Mouse (Mus musculus) cerebellum, adult (tissue): ENCODE data around the gene Gm17727.
"Not testable (repeated sequence)": the region's sequence is repeated elsewhere in the genome, so short reads cannot be mapped to it uniquely, and the experiment has no call there.

ENCODE experiments used
- ATAC-seq: cut with Nextera tagmentation; 2 replicates; pipeline ENCODE4 v1.9.2; 2017; ENCODE audit warnings: mild to moderate bottlenecking, moderate library complexity, mixed read lengths; ENCODE audit not compliant: insufficient number of reproducible peaks, low FRiP score, low TSS enrichment

Gm17727 gene

DNA sequence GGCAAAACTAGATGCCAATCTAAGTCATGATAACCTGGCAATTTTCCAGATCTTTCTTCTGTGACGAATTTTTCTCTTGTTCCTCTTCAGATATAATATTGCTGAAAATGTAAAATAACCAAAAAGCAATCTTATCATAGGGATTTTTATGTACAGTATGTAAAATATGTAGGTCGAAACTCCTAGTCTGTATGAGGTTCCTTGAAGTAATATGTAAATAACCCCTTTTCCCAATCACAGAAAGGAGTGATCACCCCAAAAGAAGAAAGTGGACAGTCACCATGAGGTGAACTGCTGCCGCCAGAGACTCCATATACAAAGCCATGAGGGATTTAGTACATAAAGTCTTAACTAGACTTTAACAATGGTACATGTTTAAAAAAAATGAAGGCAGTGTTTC lies at the start of gene Gm17727:
Gene Gm17727, minus strand, starts transcription at position 101 of the 400 bp plus-strand sequence.
- no peak for ATAC-seq

DNA sequence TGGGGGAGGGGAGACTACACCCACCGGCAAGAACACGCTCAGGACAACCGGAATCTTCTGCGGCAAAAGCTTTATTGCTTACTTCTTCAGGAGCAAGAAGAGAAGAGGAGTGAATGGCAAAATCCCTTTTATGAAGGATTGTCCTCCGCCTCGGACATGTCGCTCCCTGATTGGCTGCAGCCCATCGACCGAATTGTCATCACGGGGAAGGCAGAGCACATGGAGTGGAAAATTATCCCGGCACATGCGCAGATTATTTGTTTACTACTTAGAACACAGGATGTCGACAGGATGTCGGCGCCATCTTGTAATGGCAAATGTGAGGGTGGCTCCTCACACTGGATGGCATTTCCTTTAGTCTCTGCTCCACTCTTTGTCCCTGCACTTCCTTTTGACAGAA lies 40.0 kb upstream of the Gm17727 start:
- ATAC-seq: not testable (repeated sequence)

DNA sequence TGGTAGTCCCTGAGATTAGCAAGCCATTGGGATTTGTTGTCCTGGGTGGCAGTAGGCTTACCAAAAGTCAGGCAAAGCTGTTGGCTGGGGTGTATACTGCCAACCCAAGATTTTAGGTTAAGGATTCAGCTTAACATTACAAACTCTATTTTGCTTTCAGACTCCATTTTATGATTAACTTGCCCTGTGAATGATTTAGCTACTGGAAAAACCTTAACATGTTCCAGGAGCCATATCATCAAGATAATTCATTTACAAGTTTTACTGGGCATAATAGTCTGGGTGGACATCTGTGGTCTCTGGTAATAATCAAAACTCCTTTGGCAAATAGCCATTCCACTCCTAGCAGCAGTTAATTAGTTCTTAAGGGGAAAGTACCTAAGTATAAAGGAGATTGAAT lies 20.2 kb upstream of the Gm17727 start:
- ATAC-seq: no peak

DNA sequence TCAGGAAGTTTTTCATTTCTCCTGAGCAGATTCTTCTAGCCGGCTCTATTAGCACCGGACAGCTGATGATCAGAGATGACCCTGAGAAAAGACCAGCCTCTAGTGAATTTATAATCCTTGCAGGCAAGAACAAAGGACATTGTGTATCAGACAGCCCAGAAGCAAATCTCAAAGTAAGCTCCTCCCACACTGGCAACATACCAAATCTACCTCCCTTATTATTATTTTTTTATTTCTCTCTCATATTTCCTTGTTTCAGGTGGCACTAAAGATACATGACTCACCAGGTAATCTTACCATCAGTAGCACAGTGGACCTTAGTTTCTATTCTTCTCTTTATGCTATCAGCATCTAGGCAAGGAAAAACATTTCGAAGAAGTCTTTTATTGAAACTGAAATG lies 12.1 kb upstream of the Gm17727 start, which contains the start of the genes Gm27235 and D730048I06Rik:
Gene Gm27235, minus strand, starts transcription at position 101 of the 400 bp plus-strand sequence.
Gene D730048I06Rik, minus strand, starts transcription at position 112 of the 400 bp plus-strand sequence.
- ATAC-seq: no peak

DNA sequence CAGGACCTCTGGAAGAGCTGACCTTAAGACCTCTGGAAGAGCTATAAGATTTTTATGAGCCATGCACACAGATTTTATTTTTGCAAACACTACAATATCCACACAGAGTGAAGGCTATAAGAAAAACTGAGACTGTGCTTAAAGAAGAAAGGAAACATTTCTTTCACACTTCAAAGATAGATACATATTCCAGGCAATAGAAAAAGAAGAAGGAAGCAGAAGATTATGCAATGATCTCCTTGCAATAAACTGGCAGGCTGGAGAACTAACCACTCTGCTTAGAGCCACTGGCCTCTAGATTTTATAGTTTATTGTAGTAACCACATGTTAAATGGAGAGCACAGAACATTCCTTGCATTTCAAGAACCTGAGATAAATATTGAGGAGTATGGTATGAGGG lies 21.1 kb downstream of the Gm17727 start:
- no peak for ATAC-seq

DNA sequence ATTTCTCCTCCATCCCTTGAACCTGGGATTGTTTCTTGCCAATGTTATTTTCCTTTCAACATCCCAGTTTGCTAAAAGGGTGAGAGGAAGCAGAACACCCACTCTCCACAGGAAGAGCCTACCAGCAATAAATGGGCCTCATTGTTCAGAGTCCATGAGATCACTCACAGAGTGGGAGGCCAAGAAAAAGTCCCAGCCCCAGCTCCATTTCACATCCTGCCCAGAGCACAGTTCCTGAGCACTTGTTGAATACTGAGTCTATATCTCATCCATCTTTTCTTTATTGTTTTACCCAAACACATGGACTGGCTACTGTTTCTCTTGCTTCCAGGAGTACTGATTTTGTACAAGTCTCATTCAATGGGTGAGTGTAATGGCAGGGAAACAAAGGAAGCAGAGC lies 37.2 kb downstream of the Gm17727 start, which contains the start of gene Gm17677:
Gene Gm17677, plus strand, starts transcription at position 301 of the 400 bp plus-strand sequence.
- no peak for ATAC-seq
